Mouse (Mus musculus) gonadal fat pad, adult 2 months (tissue): ENCODE measurements around the gene Gm17651. TPM values are rescaled to one million over a fixed set of nuclear protein-coding genes. Genes with fewer than 3 reads are reported as not detected.

ENCODE experiments used
- DNase-seq: peaks from one replicate; pipeline ENCODE4 v3.0.0-alpha.2; 2012; ENCODE audit warnings: low read depth
- polyA plus RNA-seq: library from polyadenylated mRNA; depleted of rRNA; stranded (reverse); fragments of >200 nt; gene quantifications from 2 replicates; pipeline ENCODE4 v1.2.3, GENCODE M21; 2012

Gene Gm17651
- polyA plus RNA-seq, 1 experiment, result not detected

GRCm38 (mm10) chr3:97680631-97681320 is 6.3 kb upstream of the Gm17651 start:
- DNase-seq, result no peak

GRCm38 (mm10) chr3:97678416-97678815 is 3.9 kb upstream of the Gm17651 start:
- DNase-seq, result no peak

- no peak for DNase-seq
Observed at GRCm38 (mm10) chr3:97676126-97676525, 1.6 kb upstream of the Gm17651 start.

- DNase-seq, result no peak
Observed at GRCm38 (mm10) chr3:97667093-97667675, 7.3 kb downstream of the Gm17651 start.

GRCm38 (mm10) chr3:97666154-97666553 is 8.3 kb downstream of the Gm17651 start:
- DNase-seq, result no peak

GRCm38 (mm10) chr3:97665525-97665924 is 9.0 kb downstream of the Gm17651 start:
- no peak for DNase-seq

GRCm38 (mm10) chr3:97661206-97661605 is 13.3 kb downstream of the Gm17651 start:
- no peak for DNase-seq

- DNase-seq, result no peak
Observed at GRCm38 (mm10) chr3:97659746-97660145, 14.7 kb downstream of the Gm17651 start.

GRCm38 (mm10) chr3:97658426-97659193 is 15.9 kb downstream of the Gm17651 start:
- DNase-seq, result no peak

GRCm38 (mm10) chr3:97657655-97658411 is 16.7 kb downstream of the Gm17651 start, which contains the start of gene Prkab2:
Gene Prkab2, plus strand, starts transcription at chr3:97658193.
- peak; percentile 49 for DNase-seq

- no peak for DNase-seq
Observed at GRCm38 (mm10) chr3:97654901-97655300, 19.6 kb downstream of the Gm17651 start.

- no peak for DNase-seq
Observed at GRCm38 (mm10) chr3:97653781-97654180, 20.7 kb downstream of the Gm17651 start.

GRCm38 (mm10) chr3:97651604-97652003 is 22.9 kb downstream of the Gm17651 start:
- DNase-seq, result no peak

GRCm38 (mm10) chr3:97649469-97649868 is 25.0 kb downstream of the Gm17651 start:
- DNase-seq, result no peak

GRCm38 (mm10) chr3:97649022-97649421 is 25.5 kb downstream of the Gm17651 start:
- DNase-seq, result no peak

GRCm38 (mm10) chr3:97648518-97648917 is 26.0 kb downstream of the Gm17651 start:
- DNase-seq, result no peak

- no peak for DNase-seq
Observed at GRCm38 (mm10) chr3:97642001-97642400, 32.5 kb downstream of the Gm17651 start.

- DNase-seq, result no peak
Observed at GRCm38 (mm10) chr3:97641396-97641795, 33.1 kb downstream of the Gm17651 start.

- peak; percentile 90 for DNase-seq
Observed at GRCm38 (mm10) chr3:97634288-97634761, 40.2 kb downstream of the Gm17651 start.

GRCm38 (mm10) chr3:97633456-97633855 is 41.0 kb downstream of the Gm17651 start:
- no peak for DNase-seq

GRCm38 (mm10) chr3:97631258-97631860 is 43.1 kb downstream of the Gm17651 start:
- DNase-seq, result no peak
